Mouse (Mus musculus): Measurements from ENCODE around the gene Pik3c2b.

Pik3c2b gene

GRCm38 (mm10) chr1:133091483-133091882 lies 46.0 kb downstream of the Pik3c2b start:
- DNase-seq (ENCODE audit: low read depth, low spot score), result no peak

- DNase-seq (ENCODE audit: low read depth, low spot score), result no peak
Observed at GRCm38 (mm10) chr1:133093719-133094118, 48.3 kb downstream of the Pik3c2b start.

GRCm38 (mm10) chr1:133100980-133101798 lies 55.7 kb downstream of the Pik3c2b start:
- peak; percentile 80 for DNase-seq (ENCODE audit: low read depth, low spot score)

- DNase-seq (ENCODE audit: low read depth, low spot score), result no peak
Observed at GRCm38 (mm10) chr1:133102108-133102507, 56.6 kb downstream of the Pik3c2b start.

- DNase-seq (ENCODE audit: low read depth, low spot score), result no peak
Observed at GRCm38 (mm10) chr1:133103315-133103714, 57.8 kb downstream of the Pik3c2b start.

- no peak for DNase-seq (ENCODE audit: low read depth, low spot score)
Observed at GRCm38 (mm10) chr1:133103871-133104270, 58.4 kb downstream of the Pik3c2b start.

- no peak for DNase-seq (ENCODE audit: low read depth, low spot score)
Observed at GRCm38 (mm10) chr1:133116108-133116507, 70.6 kb downstream of the Pik3c2b start.

GRCm38 (mm10) chr1:133118127-133118526 lies 72.7 kb downstream of the Pik3c2b start:
- DNase-seq (ENCODE audit: low read depth, low spot score), result peak; percentile 69

- no peak for DNase-seq (ENCODE audit: low read depth, low spot score)
Observed at GRCm38 (mm10) chr1:133118844-133119243, 73.4 kb downstream of the Pik3c2b start.

GRCm38 (mm10) chr1:133119931-133120712 lies 74.7 kb downstream of the Pik3c2b start:
- DNase-seq (ENCODE audit: low read depth, low spot score), result peak; percentile 35

- no peak for DNase-seq (ENCODE audit: low read depth, low spot score)
Observed at GRCm38 (mm10) chr1:133121246-133121645, 75.8 kb downstream of the Pik3c2b start.

- no peak for DNase-seq (ENCODE audit: low read depth, low spot score)
Observed at GRCm38 (mm10) chr1:133124137-133124536, 78.7 kb downstream of the Pik3c2b start.

GRCm38 (mm10) chr1:133125640-133126364 lies 80.3 kb downstream of the Pik3c2b start:
- peak; percentile 35 for DNase-seq (ENCODE audit: low read depth, low spot score)

- DNase-seq (ENCODE audit: low read depth, low spot score), result no peak
Observed at GRCm38 (mm10) chr1:133126365-133126740, 80.9 kb downstream of the Pik3c2b start.

GRCm38 (mm10) chr1:133127328-133127727 lies 81.9 kb downstream of the Pik3c2b start:
- no peak for DNase-seq (ENCODE audit: low read depth, low spot score)

GRCm38 (mm10) chr1:133129471-133130221 lies 84.2 kb downstream of the Pik3c2b start:
- DNase-seq (ENCODE audit: low read depth, low spot score), result peak; percentile 29

- peak; percentile 99 for DNase-seq (ENCODE audit: low read depth, low spot score)
Observed at GRCm38 (mm10) chr1:133130638-133131560, 85.4 kb downstream of the Pik3c2b start, which contains the start of gene Ppp1r15b. Gene Ppp1r15b (plus strand): TSS chr1:133131143.

GRCm38 (mm10) chr1:133131561-133131905 lies 86.1 kb downstream of the Pik3c2b start:
- peak; percentile 52 for DNase-seq (ENCODE audit: low read depth, low spot score)

- peak; percentile 49 for DNase-seq (ENCODE audit: low read depth, low spot score)
Observed at GRCm38 (mm10) chr1:133131936-133132335, 86.5 kb downstream of the Pik3c2b start.

All from 3T3-L1 (cell line).